Mouse (Mus musculus) adrenal gland, adult 8-10 months (tissue): ENCODE data around the gene Atad1. TPM values are rescaled to one million over a fixed set of nuclear protein-coding genes. Genes with fewer than 3 reads are reported as not detected.
"Not testable (repeated sequence)": the region's sequence is repeated elsewhere in the genome, so short reads cannot be mapped to it uniquely, and the experiment has no call there.

Source experiments
- DNase-seq: peaks from one replicate; pipeline ENCODE4 v3.0.0; 2022
- total RNA-seq, 4 experiments: library from RNA; stranded (reverse); gene quantifications; 2 replicates each; pipeline ENCODE4 v1.2.4; 2022

Atad1 gene
- total RNA-seq, 4 experiments from 2014 or later, result 75.4 to 88.7 (median 82.5) TPM

DNA sequence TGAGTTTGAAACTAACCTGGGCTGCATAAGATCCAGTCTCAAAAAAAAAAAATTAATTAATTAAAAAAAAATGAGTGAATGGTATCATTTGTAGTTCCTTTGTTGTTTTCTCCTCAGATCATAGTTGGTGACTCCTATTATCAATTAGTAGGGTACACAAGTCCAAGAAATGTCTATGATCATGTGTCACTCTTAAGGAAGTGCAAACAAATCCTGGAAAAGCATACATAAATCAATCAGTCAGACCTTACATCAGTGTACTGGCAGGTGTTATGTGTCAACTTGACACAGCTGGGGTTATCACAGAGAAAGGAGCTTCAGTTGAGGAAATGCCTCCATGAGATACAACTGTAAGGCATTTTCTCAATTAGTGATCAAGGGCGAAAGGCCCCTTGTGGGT, 71.8 kb downstream of the Atad1 start:
- DNase-seq, result not testable (repeated sequence)

DNA sequence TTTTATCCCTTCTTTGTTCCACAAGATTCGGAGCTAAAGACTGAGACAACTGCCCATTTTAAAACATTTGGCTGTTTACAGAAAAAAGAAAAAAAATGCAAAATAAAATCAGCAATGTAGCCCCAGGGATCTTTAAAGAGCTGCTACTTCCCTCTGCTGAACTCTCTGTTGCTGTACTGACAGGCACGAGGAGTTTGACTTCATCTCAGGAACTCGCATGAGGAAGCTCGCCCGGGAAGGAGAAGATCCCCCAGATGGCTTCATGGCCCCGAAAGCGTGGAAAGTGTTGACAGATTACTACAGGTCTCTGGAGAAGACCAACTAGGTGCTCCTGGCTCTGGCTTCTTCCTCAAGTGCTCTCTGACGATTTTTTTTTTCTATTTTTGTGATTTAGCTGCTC, 74.3 kb downstream of the Atad1 start:
- DNase-seq, result no peak

DNA sequence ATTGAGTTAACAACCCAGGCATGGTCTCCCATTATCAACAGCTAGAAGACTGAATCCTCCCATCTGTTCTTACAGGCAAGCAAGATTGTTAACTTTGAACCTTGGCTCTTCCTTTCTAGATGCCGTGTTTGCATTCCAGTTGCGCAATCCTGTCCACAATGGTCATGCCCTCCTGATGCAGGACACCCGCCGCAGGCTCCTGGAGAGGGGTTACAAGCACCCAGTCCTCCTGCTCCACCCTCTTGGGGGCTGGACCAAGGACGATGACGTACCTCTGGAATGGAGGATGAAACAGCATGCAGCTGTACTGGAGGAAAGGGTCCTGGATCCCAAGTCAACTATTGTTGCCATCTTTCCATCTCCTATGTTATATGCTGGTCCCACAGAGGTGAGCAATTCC, 76.7 kb downstream of the Atad1 start:
- DNase-seq, result no peak

DNA sequence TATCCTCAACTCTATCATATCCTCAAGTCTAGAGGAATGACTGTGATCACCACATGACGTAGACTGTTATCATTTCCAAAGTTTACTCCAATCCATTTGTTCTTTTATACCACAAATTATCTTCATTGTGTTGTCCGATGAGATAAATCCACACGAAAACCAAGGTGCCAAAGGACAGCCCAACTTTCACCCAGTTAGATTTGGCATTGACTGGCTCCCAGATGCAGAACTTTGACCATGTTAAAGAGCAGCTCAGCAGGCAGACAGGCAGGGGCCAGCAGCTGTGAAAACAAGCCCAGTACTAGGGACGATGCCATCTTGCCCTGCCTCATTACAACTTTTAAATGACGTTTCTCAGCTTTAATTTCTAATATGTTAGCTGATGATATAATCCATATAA, 80.2 kb downstream of the Atad1 start:
- DNase-seq, result no peak

DNA sequence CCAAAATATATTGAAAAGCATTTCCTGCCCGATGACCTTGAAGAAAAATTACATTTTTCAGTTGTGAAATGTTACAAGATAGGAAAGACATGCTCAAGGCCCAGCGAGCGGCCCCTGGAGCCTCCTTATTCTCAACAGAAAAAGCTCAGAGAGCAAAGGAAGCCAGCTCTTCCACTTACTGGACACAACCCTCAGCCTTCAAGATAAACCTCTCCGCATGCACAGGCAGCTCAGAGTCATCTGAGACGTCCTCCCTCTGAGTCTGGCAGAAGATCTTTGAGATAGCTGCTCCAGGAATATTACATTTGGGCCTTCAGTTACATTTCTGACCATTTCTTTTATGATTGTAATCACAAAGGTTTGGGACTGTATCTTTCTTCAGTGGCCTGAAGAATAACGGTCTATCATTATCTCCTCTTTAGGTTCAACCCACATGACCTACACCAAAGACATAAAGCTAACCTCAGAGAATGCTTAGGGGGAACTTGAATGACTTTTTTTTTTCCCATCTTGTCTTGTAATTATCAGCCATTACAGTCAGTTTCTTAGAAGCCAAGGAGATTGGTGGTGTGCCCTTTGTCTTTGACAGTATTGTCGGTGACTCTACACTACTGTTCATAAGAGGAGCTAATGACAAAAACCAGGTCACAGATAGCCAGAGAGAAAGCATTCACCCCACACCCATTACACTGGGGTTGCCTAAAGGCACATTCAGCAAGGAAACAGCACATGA, 85.8 kb downstream of the Atad1 start:
- DNase-seq, result no peak

DNA sequence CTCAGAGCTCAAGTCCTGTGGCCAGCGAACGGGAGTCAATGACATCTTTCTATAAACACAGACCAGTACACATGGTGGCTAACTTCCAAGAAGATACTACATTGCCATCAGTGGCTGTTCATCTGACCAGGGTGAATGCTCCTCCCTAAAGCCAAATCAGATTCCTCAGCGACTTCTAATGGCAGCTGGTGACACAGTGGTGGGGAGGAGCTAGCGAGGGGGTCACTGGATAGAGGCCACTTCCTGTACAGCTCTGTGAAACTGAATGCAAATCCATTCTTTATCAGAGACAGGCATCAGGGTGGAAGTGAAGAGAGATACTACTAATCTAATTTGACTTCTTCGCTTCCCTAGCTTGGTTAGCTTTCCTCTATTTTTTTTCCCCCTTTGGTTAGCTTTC, 86.5 kb downstream of the Atad1 start:
- no peak for DNase-seq

DNA sequence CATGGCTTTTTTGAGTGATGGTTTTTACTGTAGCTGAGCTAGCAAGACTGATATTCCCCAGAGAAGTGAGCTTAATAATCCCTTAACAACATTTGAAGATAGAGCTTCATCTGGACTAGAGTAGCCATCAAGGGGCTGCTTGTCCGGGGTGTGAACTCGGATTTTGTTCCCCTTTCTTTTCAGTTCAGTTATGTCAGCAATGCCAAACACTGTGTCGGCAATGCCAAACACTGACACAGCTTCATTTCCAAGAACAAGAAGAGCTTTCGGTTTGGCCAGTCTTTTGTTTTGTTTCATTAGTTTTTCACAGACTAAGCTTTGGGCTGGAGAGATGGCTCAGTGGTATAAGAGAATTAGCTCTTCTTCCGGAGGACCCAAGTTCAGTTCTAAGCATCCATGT, 88.5 kb downstream of the Atad1 start:
- DNase-seq, result no peak

DNA sequence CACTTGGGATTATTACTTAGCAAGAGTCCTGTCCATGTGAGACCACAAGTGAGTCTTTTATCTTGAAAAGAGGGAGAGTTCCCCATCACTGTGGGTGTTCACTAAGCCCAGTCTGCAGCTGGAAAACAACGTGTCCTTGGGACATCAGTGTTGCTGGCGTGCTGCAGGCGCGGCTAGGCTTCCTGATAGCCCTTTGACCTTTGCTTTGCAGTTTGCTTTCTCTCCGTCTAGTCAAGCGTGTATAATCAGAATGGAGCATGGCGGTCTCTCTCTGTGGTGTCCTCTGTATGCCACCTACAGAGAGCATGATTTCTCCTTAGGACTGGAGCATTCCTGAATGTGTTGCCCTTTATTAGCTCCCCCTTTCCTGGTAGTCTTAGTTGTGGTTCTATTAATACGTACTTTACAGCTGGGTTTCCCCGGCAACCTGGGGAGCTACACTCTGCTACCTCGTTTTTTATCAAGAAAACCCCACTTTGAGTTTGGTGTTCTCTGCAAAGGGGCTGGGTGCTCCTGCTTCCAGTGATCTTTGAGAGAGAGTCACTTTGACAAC, 91.5 kb downstream of the Atad1 start:
- DNase-seq, result no peak

DNA sequence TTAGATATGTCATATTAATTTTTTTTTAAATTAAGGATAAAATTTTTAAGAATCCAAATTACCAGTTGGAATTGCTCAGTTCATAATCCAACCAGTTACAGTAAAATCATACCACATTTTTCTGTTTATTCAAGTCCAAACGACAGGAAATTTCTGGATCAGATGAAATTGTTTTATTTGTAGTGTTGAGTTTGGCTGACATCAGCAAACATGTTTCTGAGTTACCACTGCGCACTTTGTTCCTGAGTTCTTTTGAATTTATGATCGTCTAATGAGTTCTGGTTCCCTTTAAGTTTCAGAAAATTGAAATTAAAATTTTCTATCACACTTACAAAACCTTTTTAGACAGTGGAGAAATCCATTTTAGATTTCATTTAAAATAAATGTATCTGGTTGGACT, 93.2 kb downstream of the Atad1 start:
- DNase-seq, result no peak

DNA sequence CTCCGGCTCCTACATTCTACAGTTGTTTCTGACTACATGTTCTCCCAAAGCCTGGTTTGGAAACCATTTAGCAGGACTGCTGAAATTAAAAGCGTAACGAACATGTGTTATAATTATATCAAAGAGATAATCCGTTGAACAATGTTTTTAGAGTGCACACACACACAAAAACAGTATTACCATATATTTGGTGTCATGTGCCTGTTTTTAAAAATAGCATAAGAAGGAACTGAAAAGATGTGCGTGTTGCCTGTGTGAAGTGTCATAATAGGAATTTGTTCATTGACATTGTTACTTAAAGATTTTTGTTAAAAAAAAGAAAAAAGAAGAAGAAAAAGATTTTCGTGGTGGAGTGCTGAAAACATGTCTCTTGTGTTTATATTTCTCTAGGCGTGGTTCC, 93.6 kb downstream of the Atad1 start:
- no peak for DNase-seq

DNA sequence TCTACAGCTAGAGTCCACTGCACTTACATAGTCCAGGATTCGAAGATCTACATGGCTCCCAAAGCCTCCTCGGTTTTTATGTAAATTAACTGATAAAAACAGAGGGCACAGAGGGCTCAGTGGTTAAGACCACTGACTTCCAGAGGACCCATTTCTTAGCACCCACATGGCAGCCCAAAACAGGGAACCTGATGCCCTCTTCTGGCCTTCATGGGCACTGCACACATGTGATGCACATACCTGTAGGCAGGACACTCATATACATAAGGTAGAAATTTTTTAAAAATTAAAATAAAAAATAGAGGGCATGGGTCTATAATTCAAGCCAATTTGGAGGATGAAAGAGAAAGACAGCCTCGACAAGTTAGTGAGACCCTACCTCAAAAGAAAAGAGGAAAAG, 95.9 kb downstream of the Atad1 start:
- DNase-seq, result no peak

DNA sequence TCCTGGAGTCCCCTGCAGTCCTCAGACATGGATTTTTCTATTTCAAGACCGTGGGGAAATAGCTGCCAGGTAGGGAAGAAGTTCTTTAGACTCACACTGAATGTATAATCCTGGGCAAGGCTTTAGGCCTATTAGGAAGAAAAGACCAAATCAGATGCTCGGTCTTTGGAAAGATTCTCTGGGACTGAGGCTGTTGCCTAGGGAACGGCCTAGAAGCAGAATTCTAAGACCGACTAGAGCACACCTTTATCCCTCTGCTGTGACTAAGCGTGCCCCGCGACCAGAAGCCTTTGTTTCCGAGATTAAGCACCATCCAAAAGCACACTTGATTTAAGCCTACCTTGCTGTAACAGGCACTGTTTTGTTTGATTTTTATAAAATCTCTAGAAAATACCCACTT, 97.6 kb downstream of the Atad1 start:
- DNase-seq, result no peak

DNA sequence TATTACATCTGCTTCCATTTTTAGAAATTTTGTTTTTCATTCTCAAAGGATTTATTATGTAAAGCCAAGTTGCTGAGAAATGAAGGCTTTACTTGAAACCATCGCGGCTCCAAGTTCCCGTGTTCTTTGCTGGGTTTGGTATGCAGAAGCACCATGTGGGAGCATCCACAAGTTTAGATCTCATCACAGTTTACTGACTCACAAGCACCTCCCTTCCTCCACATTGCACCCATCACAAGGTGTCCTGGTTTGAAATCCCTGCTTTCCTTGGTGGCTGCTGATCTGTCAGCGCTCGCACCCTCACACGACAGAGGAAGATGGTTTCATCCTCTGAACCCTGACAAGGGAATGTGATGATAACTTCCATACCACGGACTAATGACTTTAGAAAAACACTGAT, 98.1 kb downstream of the Atad1 start:
- no peak for DNase-seq

DNA sequence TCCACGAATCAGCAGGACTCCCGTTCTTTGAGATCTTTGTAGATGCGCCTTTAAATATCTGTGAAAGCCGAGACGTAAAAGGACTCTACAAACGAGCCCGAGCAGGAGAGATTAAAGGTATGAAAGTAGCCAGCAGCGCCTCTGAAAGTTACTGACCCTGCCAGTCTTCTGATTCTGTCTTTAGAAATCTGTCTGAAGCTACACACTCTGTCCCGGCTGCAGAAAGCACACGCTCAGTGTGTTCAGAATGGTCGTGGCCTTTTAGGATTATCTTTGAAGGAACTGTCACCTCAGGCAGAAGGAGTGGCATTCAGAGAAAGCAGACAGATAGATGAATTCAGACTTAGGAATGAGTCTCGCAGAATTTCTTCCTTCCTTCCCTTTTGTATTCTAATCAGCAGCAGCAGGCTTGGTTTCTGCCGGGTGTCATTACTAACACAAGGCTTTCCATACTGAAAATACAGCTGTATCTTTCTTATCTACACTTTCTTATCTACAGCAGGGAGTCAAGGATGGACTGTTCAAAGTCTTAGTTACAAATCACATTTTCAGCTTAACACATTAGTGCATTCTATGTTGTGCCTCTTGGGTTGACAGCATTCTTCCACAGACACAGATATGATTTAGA, 101.2 kb downstream of the Atad1 start:
- no peak for DNase-seq

DNA sequence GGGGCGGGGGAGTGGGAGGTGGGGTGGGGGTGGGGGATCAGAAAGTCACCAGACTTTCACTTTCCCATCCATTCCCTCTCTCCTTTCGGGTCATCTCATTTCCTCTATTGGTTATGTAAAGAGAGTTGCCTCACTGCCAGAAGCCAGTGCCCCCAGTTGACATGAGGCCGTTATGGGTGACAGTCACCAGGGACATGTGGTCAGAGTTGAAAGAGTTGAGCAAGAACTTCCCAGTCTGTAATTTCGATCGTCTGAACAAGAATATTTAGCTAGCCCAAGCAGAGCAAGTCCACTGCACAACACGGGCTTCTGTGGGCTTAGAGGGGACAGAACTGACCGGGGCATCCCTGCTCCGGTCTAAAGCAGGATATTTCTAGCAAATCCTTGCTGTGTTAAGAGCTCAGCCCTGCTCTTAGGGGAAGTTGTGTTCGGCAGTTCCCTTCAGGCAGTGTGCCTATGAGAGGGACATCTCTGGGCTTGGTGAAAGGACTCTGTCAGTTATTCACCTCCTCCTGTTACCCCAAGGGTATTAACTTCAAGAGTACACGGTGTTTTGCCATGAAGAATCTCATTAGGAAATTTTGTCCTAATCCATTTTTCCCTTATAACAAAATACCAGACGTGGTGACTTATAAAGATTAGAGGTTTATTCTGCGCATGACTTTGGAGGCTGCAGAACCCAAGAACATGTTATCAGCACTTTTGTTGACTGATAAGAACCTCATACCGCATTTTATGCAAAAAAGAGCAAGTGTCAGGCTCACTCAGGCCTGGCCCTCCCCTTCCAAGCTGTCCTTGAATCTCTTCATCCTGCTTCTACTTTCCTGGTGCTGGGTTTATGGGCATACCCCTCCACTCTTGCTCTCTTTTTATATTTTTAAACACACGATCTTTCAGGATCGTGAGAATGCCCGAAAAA, 102.0 kb downstream of the Atad1 start:
- no peak for DNase-seq

DNA sequence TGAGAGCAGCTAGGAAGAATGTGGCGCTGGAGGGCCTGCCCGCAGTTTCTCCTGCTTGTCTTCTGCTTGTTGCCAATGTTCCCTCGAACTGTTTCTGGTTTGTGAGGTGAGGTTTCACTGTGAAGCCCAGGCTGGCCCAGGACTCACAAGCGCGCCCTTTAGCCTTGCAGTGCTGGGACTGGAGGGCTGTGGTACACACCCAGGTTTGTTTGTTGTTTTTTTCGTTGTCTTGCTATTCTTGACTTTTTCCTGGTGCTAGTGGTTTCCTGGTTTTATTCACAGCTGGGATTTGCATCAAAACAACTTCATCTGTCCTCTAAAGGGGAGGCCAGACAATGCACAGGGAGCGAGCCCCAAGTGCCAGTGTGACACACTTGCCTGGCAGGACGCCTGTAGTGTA, 104.7 kb downstream of the Atad1 start:
- no peak for DNase-seq

DNA sequence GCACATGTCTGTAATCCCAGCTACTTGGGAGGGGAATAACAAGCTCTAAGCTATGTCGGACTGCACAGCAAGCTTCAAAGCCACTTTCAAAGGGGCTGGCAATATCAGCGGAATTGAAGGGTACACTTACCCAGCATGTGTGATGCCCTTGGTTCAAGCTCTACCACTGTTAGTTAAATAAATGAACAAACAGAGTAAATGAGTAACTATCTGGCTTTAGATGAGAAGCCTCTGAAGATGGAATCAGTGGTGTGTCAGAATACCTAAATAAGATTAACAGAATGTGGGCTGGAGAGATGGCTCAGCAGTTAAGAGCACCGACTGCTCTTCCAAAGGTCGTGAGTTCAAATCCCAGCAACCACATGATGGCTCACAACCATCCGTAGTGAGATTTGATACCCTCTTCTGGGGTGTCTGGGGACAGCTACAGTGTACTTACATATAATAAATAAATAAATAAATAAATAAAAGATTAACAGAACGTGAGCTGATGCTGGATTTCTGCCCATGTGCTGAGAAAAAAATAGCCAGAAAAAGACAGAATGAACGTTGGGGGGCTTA, 110.9 kb downstream of the Atad1 start:
- DNase-seq, result no peak

DNA sequence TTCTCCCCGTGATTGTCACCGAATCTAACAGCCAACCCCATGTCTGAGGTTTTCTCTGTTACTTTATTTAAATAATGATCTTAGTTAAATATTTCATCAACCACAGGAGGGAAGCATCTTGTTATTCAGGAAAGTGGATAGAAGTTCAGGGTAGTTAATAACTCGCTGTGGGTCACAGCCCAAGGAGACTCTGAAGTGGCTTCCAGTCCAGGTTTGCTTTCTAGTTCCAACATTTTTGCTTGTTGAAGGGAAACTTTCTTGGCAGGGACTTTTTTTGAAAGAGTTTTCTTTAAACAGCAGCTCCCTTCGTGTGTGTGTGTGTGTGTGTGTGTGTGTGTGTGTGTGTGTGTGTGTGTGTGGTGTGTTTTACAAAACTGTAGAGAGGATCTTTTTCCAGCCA, 112.0 kb downstream of the Atad1 start:
- DNase-seq, result no peak

DNA sequence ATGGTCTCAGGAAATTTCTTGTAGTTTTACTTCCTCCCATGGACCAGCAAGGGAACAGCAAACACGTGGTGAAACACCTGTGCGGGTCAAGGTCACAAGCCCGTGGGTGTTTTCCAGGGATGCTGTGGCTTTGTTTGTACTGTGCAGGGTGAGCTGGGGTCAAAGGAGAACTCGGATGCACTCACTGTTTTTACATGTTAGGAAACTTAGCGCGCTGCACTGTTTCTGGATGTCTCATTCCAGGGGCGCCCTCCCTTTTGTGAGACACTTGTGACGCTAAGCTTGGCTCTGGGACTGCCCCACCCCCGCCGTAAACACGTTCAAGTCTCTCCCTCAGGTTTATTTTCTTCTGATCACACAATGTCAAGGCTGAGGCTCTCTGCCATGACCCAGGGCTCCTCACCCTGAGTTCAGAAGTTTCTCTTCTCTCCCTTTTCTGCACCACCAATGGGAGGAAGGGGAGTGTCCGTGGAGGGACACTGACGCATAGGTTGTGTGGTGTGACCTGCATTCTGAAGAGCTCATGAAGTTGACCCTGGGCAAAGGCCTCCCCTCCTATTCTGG, 112.7 kb downstream of the Atad1 start:
- no peak for DNase-seq

DNA sequence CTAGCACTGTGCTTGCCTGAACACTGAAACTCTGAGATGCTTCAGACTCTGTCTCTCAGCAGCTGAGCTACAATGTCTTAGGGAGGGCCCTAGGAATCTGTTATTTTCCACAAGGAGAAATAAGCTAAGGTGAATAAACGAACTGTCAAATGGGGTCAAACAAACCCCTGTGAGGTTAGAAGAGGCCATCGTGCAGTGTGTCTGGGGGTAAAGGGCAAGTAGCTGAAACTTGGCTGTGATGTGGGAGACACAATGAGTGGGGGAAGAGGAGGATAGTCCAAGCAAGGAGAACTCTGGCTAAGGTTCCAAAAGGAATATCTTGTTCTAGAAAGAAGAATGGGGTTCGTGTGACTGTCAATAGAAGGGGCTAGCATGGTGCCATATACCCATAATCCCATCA, 117.4 kb downstream of the Atad1 start:
- DNase-seq, result no peak
